Mouse (Mus musculus): ENCODE measurements around the gene Tex264. TPM values are rescaled to one million over a fixed set of nuclear protein-coding genes. Genes with fewer than 3 reads are reported as not detected.

The Tex264 gene
- polyA plus RNA-seq, 1 experiment, result 77.9 TPM

GRCm38 (mm10) chr9:106610727-106611126 lies 75.0 kb downstream of the Tex264 start:
- Histone ChIP-seq H3K4me1 (ENCODE audit: control insufficient read depth, insufficient read depth, insufficient read length, low read length) (no peaks in the 10 kb centered on the region), H3K4me3 (ENCODE audit: low read depth, low read length) (no peak overlapping the region), H3K27me3 (ENCODE audit: control insufficient read depth, insufficient read depth, low read length) (no peaks in the 10 kb centered on the region), H3K36me3 (ENCODE audit: control insufficient read depth, insufficient read depth, low read length) (no peaks in the 10 kb centered on the region), H3K27ac (ENCODE audit: insufficient read depth, low read depth, low read length) (no peak overlapping the region)
- 84% methylated on average over 4 of the region's 4 CpGs for WGBS
- TF ChIP-seq POLR2A (IDR thresholded peaks at IDR 0.05; ENCODE audit: low read depth, low read length) (no peak), CTCF (IDR thresholded peaks at IDR 0.05; ENCODE audit: extremely low read depth, insufficient read length, insufficient replicate concordance, low read depth, low read length) (no peak)

Other genes starting within 250 kb of the Tex264 start
- gene Acy1, start 247.6 kb downstream of the Tex264 start, polyA plus RNA-seq (2012; rRNA removed), result 45.3 and 120 TPM in 2 replicates
- 40.3 and 53.1 TPM in 2 replicates for gene Abhd14b, start 238.5 kb downstream of the Tex264 start, polyA plus RNA-seq (2012; rRNA removed)
- gene Abhd14a, start 238.2 kb downstream of the Tex264 start, polyA plus RNA-seq (2012; rRNA removed), result 17.2 and 28.9 TPM in 2 replicates
- gene Pcbp4, start 232.6 kb downstream of the Tex264 start, polyA plus RNA-seq (2012; rRNA removed), result 20.4 and 21.1 TPM in 2 replicates
- gene Gpr62, start 220.0 kb downstream of the Tex264 start, polyA plus RNA-seq (2012; rRNA removed), result 0.09 and 0.39 TPM in 2 replicates
- gene Rrp9, start 210.0 kb downstream of the Tex264 start, polyA plus RNA-seq (2012; rRNA removed), result 11.1 and 18.3 TPM in 2 replicates
- 13.5 and 19.5 TPM in 2 replicates for gene Parp3, start 209.0 kb downstream of the Tex264 start, polyA plus RNA-seq (2012; rRNA removed)
- not detected in 2 replicates for gene Iqcf1, start 186.0 kb downstream of the Tex264 start, polyA plus RNA-seq (2012; rRNA removed)
- not detected in 2 replicates for gene Iqcf5, start 171.4 kb downstream of the Tex264 start, polyA plus RNA-seq (2012; rRNA removed)
- not detected in 2 replicates for gene Iqcf3, start 124.3 kb downstream of the Tex264 start, polyA plus RNA-seq (2012; rRNA removed)
- gene Iqcf4, start 114.9 kb downstream of the Tex264 start, polyA plus RNA-seq (2012; rRNA removed), result not detected in 2 replicates
- gene Iqcf6, start 59.3 kb downstream of the Tex264 start, polyA plus RNA-seq (2012; rRNA removed), result not detected in 2 replicates
- 0.14 TPM in 1 of 2 replicates, not detected in the other for gene Grm2, start 29.8 kb downstream of the Tex264 start, polyA plus RNA-seq (2012; rRNA removed)
- gene Rad54l2, start 103.3 kb upstream of the Tex264 start, polyA plus RNA-seq (2012; rRNA removed), result 19.3 and 34.9 TPM in 2 replicates
- gene Dcaf1, start 135.9 kb upstream of the Tex264 start, polyA plus RNA-seq (2012; rRNA removed), result 3.3 and 6.4 TPM in 2 replicates
- 6.9 and 10.5 TPM in 2 replicates for gene Rbm15b, start 201.5 kb upstream of the Tex264 start, polyA plus RNA-seq (2012; rRNA removed)
- gene Manf, start 206.1 kb upstream of the Tex264 start, polyA plus RNA-seq (2012; rRNA removed), result 2.9 and 7.5 TPM in 2 replicates